Mouse (Mus musculus): ENCODE data around the gene Zc3h10.
"Not testable (repeated sequence)": the region's sequence is repeated elsewhere in the genome, so short reads cannot be mapped to it uniquely, and the experiment has no call there.

Zc3h10 gene

DNA sequence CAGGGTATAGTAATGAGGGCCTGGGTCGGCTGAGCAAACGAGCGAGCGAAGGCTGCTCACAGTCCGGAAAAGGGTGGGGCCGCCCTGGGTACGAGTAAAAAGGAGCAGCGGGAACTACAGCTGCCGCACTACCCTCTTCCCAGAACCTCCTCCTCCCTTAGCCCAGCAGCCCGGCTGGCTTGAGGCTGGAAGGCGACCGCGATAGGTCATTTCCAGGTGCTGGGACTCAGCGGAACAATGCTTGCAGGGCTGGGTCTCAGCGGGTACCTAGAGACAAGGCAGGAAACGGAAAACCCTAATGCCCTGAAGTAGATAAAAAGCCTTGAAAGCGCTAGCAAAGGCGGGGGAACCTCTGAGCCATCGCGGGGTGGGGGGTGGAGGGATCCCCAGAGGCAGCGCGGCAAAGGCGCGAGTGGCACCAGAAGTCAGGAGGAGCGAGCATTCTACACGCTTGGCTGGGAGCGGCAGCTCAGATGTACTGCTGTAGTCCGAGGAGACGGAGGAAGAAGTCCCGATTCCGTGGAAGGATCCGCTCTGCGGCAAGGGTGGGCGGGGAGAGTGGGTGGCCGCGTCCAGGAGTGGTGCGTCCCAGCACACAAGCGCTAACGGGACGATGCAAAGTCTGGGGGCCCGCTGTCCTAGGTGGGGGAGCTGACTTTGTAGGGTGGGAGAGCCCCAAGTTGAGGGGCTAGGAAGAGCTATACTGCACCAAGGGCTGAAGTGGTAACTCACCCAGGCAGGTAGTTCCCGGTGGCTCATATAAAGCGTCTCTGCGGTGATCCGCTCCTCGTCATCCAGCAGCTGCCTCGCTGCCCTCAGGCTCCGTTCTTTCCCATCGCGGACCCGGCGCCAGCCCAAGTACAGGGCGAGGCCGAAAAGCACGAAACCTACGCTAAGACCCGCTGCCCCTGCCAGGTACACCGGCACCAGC is 22.6 kb downstream of the Zc3h10 start:
- peak; percentile 71 for DNase-seq (ENCODE audit: low read depth, low spot score)

DNA sequence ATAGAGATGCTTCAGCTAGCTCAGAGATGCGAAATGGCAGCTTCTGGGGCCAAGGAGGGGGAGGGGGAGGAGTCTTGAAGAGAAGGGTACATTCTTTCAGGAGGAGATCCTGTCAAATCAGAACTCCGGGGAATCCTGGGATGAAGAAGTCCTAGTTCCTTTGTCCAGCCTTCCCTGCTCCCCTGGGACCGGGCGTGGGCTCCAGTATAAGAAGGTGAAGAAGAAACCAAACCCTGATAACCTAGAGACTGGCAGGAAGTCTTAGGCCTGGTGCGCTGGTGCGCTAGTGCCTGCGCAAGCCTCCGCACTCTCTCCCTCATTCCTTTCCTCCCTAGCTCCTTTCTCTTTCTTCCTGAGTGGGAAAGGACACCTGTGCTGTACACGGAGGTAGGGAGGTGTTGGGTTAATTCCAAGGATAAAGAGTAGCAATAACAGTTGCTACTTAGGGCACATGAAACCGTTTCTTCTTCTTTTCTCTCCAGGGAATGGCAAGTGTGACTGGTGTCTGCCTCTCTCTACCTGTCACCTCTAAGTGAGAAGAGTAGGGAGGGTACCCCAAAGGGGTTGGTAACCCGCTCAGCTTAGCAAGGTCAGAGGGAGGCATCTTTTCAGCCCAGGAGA is 23.4 kb downstream of the Zc3h10 start:
- no peak for DNase-seq (ENCODE audit: low read depth, low spot score)

DNA sequence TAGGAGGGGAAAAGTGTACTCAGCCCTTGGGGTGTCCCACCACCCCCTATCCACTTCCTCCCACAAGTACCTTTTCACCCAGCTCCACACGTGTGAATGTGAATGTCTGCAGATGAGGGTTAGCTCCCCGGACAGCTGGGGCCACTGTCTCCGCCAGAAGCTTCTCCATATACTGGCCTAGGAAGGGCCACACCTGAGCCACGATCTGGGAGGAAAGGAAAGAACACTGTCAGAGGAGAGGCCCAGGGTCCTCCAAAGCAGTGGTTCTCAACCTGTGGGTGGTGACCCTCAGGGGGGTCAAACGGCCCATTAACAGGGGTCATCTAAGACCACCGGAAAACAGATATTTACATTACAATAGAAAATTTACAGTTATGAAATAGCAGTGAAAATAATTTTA is 25.2 kb downstream of the Zc3h10 start:
- no peak for DNase-seq (ENCODE audit: low read depth, low spot score)

DNA sequence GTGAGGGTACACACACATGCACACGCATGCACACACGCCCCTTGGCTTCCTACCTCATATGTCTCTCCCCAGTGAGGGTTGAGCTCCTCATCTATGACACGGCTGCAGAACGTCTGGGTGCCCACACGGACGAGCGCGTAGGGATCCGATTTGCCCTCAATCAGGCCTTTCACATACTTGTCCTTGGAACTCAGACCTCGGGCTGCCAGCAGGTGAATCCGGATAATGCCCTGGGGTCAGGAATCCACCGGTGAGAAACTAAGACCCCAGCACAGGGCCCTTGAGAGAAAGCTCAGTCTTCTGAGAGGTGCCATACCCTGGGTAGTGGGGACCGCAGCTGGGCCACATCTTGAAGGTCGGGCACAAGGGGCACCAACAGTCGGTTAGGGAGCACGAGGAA is 27.0 kb downstream of the Zc3h10 start:
- no peak for DNase-seq (ENCODE audit: low read depth, low spot score)

DNA sequence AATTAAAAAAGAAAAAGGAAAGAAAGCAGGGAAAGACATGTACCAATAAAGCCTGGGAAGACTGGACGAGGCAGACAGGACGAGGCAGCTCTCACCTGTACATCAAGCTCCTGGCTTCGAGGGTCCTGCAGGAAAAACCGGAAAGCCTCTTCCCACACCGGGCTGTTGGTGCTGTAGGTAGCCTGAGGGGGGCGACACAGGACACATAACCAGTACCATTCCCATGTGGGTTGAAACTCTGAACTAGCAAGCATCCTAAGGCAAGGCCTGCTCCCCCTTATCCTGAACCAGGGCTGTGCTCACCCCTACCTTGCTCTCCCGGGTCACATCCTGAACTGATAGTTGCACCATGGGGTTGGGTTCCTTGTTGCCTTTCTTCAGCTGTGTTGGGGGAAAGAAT is 28.7 kb downstream of the Zc3h10 start:
- peak; percentile 72 for DNase-seq (ENCODE audit: low read depth, low spot score)

DNA sequence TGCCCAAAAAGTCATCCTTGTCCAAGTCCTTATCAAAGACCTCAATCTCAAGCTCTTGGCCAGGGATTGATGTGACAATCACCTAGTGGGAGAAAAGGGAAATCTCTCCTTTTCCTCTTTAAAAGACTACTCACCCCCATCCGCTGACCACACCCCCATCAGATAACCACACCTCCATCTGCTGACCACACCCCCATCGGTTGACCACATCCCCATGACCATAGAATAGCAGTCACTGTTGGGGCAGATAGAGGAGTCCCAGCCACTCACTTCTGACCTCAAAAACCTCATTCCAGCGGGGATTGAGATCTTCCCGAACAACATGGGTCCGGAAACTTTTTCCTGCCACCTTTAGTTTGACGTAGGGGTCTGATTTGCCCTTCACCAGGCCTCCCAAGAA is 30.9 kb downstream of the Zc3h10 start:
- no peak for DNase-seq (ENCODE audit: low read depth, low spot score)

DNA sequence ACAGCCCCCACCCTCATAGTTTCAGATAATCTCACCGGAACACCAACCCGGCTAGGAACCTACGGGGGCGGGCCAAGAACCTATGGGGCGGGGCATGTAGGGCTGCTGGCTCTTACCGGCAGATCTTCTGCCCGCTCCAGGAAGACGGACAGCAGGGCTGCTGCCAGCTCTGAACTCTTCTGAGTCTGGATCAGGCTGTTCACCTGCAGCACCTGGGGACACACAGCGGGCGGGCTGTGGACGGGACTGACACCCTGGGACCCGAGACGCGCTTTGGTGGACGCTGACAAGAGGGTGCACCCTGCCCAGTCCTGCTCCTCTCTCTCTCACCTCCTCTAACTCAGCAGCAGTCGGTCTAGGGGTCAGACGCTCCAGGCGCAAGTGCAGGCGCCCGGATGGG is 31.5 kb downstream of the Zc3h10 start:
- DNase-seq (ENCODE audit: low read depth, low spot score) = no peak

DNA sequence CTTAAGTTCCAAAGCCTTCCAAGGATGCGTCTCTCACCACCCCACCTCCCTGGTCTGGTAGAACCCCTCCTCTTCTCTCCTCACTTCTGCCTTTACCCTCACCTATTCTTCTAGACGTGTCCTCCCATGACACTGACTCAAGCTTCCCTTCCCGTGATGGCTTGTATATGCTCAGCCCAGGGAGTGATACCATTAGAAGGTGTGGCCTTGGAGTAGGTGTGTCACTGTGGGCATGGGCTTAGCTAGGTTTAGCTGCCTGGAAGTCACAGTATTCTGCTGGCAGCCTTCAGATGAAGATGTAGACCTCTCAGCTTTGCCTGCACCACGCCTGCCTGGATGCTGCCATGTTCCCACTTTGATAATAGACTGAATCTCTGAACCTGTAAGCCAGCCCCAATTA is 32.5 kb downstream of the Zc3h10 start:
- DNase-seq (ENCODE audit: low read depth, low spot score) = no peak

DNA sequence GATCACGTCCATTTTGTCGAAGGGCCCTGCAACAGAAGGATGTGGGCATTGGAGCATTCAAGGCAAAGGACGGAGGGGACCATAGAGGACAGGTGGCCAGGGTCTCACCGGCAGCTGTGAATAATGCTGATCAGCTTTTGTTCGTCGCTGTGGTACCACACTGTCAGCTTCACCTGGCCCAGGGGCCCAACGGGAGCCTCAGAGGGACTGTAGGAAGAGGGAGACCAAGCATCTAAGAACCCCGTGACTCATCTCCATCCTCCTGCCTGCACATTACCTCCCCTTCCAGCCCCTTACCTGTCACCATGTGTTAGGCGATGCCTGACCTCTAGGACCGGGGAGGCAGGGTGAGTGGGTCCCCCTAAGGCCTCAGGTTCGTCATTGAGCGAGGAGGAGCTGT is 35.8 kb downstream of the Zc3h10 start:
- DNase-seq (ENCODE audit: low read depth, low spot score) = no peak

DNA sequence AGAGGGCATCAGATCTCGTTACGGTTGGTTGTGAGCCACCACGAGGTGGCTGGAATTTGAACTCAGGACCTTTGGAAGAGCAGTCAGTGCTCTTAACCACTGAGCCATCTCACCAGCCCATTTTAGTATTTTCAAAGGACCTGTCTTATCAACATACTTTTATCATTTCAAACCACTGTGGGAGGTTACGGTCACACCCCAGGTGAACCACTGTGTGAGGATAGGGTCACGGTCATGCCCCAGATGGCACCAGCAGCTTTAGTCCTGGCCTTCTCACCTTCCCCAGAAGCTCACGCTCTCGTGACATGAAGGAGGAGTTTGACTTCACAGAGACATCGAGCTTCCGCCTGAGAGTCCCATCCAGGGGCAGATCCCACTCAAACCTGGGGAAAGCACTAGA is 36.4 kb downstream of the Zc3h10 start:
- DNase-seq (ENCODE audit: low read depth, low spot score) = no peak

DNA sequence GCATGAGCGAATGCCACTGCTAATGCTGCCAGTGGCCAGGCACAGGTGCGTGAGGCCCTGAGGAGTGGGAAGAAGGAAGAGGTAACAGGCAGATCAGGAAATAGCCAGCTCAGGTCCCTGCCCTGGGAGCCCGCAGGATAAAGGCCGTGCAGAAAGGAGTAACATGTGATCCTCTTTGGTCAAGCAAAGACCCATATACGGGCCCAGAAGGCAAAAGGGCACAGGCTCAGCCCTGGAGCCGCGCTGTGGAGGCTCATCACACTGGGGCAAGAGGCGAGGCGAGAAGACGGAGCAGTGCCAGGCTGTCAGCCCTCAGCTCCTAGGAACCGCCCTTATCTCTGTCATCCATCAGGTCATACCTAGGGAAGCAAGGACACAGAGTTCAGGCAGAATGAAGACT is 37.3 kb downstream of the Zc3h10 start:
- no peak for DNase-seq (ENCODE audit: low read depth, low spot score)

DNA sequence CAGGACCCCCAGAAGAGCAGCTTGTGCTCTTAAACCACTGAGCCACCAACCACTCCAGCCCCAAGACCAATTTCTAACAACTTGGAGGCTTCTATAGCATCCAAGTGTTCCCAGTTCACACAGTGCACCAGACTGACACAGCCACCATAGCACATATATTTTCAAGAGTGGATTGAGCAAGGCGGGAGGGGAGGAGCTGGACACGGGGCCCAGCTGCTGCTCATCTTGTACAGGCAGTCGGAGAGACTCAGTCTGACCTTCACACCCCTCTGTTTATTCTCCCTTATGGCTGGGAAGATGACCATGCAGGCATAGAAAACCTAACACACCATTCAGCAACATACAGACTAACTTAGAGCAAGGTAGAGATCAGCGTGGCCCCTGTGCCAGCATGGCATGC is 37.7 kb downstream of the Zc3h10 start:
- DNase-seq (ENCODE audit: low read depth, low spot score) = no peak

DNA sequence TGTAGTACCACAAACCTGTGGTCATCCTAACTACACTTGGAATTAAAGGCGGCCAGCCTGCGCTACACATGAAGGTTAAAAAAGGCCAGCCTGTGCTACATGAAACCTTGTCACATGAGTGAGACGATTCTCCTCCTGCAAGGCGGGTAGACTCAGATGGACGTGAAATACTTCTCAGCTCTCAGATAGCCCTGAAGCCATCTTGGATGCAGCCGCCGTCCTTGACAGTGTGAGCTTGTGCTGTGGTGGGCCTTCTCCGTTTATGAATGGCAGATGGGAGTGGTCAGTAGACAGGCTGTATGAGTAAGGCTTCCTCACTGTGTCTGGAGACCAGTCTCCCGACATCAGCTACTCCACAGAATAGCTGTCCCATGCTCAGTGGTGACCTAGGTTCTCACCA is 38.4 kb downstream of the Zc3h10 start:
- DNase-seq (ENCODE audit: low read depth, low spot score) = no peak

DNA sequence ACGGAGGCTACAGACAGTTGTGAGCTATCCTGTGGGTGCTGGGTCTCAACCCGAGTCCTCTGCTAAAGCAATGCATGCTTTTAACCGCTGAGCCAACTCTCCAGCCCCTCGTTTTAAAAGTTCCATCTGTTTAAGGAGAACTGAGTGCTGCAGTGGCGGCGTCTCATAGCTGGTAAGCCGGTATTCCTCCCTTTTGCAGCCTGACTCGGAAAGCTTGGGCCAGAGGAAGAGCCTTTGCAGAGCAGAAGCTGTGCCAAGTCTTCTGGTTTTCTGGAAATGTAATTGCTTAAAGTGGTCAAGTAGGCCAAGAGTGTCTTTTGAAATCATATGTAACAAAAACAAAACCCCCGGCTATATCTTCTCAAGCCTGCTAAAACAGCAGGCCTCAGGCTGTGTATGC is 39.3 kb downstream of the Zc3h10 start:
- no peak for DNase-seq (ENCODE audit: low read depth, low spot score)

DNA sequence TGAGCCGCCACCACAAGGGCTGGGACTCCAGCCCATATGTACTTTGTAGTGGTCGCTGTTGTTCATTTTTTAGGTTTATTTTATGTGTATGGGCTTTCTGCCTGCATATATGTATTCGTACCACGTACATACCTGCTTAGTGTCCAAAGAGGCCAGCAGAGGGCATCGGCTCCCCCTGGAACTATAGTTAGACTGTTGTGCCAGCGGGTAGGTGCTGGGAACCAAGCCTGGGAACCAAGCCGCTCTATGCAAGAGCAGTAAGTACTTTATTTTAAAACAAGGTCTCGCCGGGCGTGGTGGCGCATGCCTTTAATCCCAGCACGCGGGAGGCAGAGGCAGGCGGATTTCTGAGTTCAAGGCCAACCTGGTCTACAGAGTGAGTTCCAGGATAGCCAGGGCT is 41.6 kb downstream of the Zc3h10 start:
- no peak for DNase-seq (ENCODE audit: low read depth, low spot score)

DNA sequence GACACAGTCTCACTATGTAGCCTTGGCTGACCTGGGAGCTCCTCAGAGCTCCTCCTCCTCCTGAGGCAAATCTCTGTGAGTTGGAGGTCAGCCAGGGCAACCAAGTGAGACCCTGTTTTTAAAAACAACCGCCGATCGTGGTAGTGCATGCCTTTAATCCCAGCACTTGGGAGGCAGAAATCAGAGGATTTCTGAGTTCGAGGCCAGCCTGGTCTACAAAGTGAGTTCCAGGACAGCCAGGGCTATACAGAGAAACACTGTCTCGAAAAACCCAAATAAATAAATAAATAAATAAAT is 42.3 kb downstream of the Zc3h10 start:
- not testable (repeated sequence) for DNase-seq (ENCODE audit: low read depth, low spot score)

DNA sequence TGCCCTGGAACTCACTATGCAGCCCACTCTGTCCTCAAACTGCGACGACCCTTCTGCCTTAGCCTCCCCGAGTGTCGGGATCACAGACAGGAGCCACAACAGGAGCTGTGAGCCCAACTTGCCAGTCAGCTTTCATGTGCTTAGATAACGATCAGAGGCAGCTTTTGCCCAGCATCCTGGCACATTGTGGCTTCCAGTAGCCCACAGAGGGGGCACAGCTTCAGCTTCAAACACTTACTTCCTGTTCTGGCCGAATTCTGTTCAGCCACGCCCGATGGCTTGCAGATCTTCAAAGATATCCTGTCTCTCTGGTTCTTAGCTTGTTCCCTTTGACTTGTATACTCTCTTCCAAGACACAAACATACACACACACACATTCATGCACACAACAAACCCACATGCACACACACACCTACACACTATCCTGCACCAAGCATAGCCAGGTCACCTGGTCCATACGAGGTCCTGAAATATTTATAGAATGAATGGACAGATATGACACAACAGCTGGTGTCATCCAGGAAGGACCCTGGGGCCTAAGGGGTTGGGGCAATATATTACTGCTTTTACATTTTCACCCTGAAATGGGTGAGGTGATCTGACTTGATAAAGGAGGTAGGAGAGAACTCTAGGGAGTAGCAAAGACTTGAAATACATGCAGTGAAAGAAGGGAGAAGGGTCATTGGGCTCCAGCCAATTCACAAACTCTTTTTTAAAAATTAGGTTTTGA is 42.8 kb downstream of the Zc3h10 start:
- no peak for DNase-seq (ENCODE audit: low read depth, low spot score)

DNA sequence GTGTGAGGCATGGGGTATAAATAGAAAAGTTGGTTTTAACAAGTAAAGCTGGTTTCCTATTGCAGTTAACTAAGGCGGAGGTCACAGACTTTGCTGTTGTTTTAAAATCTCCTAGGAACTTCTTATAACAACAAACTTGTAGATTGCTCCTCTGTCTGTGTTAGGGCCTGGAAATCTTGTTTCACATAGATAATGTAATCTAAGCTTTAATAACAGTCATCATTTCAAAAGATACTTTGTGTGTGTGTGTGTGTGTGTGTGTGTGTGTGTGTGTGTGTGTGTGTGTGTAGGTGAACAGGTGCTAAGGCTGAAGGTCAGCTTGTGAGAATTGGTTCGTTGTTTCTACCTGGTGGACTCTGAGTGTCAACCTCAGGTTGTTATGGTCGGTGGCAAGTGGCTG is 43.6 kb downstream of the Zc3h10 start:
- no peak for DNase-seq (ENCODE audit: low read depth, low spot score)

DNA sequence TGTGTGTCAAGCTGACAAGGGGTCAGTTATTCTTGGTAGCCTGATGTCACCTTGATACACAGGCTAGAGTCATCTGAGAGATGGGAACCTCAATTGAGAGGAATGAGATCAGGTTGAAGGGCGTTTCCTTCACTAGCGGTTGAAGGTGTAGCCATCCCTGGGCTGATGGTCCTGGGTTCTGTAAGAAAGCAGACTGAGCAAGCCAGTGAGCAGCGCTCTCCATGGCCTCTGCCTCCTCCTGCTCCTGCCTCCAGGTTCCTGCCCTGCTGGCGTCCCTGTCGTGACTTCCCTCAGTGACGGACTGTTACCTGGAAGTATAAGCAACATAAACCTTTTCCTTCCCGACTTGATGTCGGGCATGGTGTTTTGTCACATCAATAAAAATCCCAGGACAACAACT is 44.0 kb downstream of the Zc3h10 start:
- no peak for DNase-seq (ENCODE audit: low read depth, low spot score)

DNA sequence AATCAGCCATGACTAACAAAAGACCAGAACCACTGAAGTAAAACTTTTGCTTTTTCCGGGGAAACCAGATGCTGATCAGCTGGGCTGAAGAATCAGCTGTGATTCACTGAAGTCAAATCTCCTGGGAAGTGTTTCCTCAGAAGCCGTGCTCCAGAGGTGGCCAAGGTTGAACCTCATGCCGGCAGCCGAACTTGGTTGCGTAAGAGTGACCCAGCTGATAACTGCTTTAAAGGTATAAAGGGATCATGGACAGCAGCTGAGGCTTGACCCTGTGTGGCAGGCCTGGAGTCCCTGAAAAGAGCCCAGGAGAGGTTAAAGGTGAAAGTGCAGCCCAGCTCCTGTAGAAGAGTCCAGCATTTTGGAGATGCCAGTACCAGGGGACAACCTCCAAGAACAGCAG is 45.2 kb downstream of the Zc3h10 start:
- no peak for DNase-seq (ENCODE audit: low read depth, low spot score)

DNA sequence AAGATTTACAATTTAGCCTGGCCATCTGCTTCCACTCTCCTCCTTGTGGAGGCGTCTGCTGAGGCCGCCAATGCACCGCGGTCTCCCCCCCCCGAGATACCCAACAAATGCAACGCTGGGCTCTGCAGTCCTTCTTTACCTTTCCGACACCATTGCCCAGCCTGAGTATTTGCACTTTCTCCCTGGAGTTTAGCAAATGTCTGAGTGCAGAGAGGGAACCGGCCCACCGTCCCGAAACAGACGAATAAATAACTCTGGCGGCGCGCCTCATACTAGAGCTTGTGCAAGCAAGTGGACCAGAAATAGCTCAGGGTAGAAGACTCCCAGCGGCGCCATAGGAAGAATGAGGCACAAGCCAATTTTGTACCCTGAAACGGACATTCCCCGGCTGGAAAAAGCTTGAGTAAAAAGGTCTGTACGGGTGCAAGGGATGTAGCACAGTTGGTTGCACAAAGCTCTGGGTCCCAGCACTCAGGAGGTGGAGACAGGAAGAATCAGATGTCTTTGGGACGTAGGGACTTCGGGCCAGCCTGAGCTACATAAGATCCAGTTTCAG is 48.4 kb downstream of the Zc3h10 start:
- DNase-seq (ENCODE audit: low read depth, low spot score) = peak; percentile 70

DNA sequence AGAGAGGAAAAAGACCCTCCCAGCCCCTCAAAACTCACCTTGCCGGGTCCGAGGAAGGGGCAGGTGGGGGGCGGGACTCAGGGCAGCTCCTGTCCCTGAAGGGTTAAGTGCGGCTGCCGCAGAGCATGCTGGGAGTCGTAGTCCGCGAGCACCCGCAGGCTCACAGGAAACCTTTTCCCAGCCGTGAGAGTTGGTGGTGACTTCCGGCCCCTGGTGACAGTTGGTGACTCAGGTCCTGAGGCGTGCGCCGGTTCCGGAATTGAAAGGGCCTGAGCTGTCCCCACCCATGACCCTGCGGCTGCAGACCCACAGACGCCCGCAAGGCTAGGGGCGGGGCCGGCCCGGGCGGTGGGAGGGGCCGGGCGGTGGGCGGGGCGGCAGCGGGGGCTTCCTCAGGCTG is 49.0 kb downstream of the Zc3h10 start, which contains the start of gene Myl6b:
Myl6b (minus strand) TSS at position 96 of the 400 bp plus-strand sequence.
- DNase-seq (ENCODE audit: low read depth, low spot score) = peak; percentile 99

Data from brain, adult 2 months (tissue).